Mouse (Mus musculus): ENCODE measurements at regions not wholly inside any gene's neighbourhood (a gene's known extent, or its start where the extent isn't known, plus 50 kb on each side); places are given as distances from the start of the nearest gene placed in this dataset.
A peak's percentile ranks its signal among the peaks of the same experiment; 100 is the strongest.

DNA sequence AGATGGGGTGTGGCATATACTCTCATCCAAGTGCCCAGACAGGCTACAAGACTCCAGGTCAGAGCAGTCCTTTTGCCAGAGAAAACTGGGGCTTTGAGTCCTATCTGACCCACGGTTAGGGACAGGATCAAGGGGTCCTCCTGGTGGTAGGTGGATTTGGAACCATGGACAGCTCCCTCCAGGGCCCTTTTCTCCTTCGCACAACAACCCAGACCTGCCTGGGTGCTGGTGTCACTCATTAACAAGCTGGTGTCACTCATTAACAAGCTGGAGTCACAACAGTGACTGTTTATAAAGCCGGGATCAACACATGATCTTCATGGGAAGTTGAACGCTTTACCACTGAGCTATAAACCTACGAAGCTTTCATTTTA is 108.5 kb upstream of the Thy1 start:
- no peak overlapping the region for H3K9ac ChIP-seq (ENCODE audit: control insufficient read depth, low read depth, low read length, poor library complexity, severe bottlenecking)
- TF ChIP-seq NELFE (IDR thresholded peaks at IDR 0.05; ENCODE audit: low read depth, low read length) (no peak), POLR2AphosphoS5 (IDR thresholded peaks at IDR 0.05; ENCODE audit: borderline replicate concordance, low read depth, low read length) (no peak), ETS1 (IDR thresholded peaks at IDR 0.05; ENCODE audit: low read depth, low read length) (no peak)
- no peaks in the 10 kb centered on the region for H3K36me3 ChIP-seq (ENCODE audit: control insufficient read depth in 1 of 2, insufficient read depth in 2 of 2, low read length in 2 of 2)
- no peak overlapping the region for H3K27ac ChIP-seq (ENCODE audit: control insufficient read depth, low read depth, low read length)
- peak; percentile 5 for DNase-seq (ENCODE audit: low read depth, low spot score)
- H3K4me1 ChIP-seq (ENCODE audit: control insufficient read depth in 1 of 2, insufficient read depth in 2 of 2, low read length in 2 of 2): no peaks in the 10 kb centered on the region
- H3K27me3 ChIP-seq (ENCODE audit: control insufficient read depth in 1 of 2, insufficient read depth in 2 of 2, low read length in 2 of 2): no peaks in the 10 kb centered on the region
- H3K4me3 ChIP-seq (ENCODE audit: control insufficient read depth in 1 of 2, insufficient read depth in 1 of 2, low read depth in 2 of 2, low read length in 2 of 2): no peak overlapping the region
- no peaks in the 10 kb centered on the region for H3K9me3 ChIP-seq (replicated peaks; ENCODE audit: insufficient read depth, low read length)
- H3K79me2 ChIP-seq (ENCODE audit: control insufficient read depth, insufficient read depth, low read length, poor library complexity): no peaks in the 10 kb centered on the region

DNA sequence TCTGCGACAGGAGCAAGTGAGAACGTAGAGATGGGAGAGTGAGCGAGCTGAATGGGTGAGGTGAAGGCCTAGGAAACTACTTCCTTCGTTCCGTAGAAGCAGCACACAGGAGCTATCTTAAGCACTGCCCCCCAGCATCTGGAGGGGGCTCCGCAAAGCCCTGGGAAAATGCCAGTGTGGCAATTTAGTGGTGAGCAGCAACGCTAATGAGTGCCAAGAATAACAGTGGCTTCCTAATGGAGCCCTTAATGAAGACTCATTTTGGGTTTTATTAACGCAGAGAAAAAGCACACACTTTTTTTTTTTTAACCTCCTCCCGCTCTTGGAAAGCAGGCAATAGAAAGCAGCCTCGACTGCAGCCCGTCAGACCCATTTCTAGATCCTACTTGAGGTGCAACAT is 103.8 kb upstream of the Thy1 start:
- no peak for TF ChIP-seq RCOR1 (IDR thresholded peaks at IDR 0.05; ENCODE audit: low read depth, low read length)
- TF ChIP-seq CHD1 (IDR thresholded peaks at IDR 0.05; ENCODE audit: low read depth, low read length): no peak
- Histone ChIP-seq H3K9me3 (replicated peaks; ENCODE audit: insufficient read depth, low read length) (no peaks in the 10 kb centered on the region), H3K27ac (ENCODE audit: control insufficient read depth, low read depth, low read length) (no peak overlapping the region), H3K79me2 (ENCODE audit: control insufficient read depth, insufficient read depth, low read length, poor library complexity) (no peaks in the 10 kb centered on the region), H3K9ac (ENCODE audit: control insufficient read depth, low read depth, low read length, poor library complexity, severe bottlenecking) (no peak overlapping the region), H3K36me3 (ENCODE audit: control insufficient read depth in 1 of 2, insufficient read depth in 2 of 2, low read length in 2 of 2) (no peaks in the 10 kb centered on the region), H3K4me3 (ENCODE audit: control insufficient read depth in 1 of 2, insufficient read depth in 1 of 2, low read depth in 2 of 2, low read length in 2 of 2) (no peak overlapping the region), H3K27me3 (ENCODE audit: control insufficient read depth in 1 of 2, insufficient read depth in 2 of 2, low read length in 2 of 2) (no peaks in the 10 kb centered on the region), H3K4me1 (ENCODE audit: control insufficient read depth in 1 of 2, insufficient read depth in 2 of 2, low read length in 2 of 2) (no peaks in the 10 kb centered on the region)
- no peak for DNase-seq (ENCODE audit: low read depth, low spot score)

DNA sequence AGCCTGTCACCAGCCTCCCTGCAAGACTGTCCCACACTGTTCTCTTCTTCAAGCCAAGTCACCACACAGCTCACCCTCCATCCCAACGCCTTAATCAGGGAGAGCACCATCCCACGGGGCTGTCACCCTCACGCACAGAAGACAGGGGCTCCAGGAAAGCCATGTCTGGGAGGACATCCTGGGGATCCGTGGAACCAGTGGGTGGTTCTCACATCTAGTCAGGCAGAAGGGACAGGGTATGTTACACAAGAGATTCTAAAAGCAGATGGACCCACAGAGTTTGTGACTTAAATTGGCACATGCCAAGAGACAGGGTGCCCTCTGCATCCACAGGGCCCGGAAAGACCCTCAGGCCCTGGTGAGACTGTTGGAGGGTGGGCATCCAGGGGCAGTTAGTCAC is 101.0 kb upstream of the Thy1 start:
- H3K4me3 ChIP-seq (ENCODE audit: control insufficient read depth in 1 of 2, insufficient read depth in 1 of 2, low read depth in 2 of 2, low read length in 2 of 2): no peak overlapping the region
- H3K27me3 ChIP-seq (ENCODE audit: control insufficient read depth in 1 of 2, insufficient read depth in 2 of 2, low read length in 2 of 2): no peaks in the 10 kb centered on the region
- H3K36me3 ChIP-seq (ENCODE audit: control insufficient read depth in 1 of 2, insufficient read depth in 2 of 2, low read length in 2 of 2): no peaks in the 10 kb centered on the region
- H3K4me1 ChIP-seq (ENCODE audit: control insufficient read depth in 1 of 2, insufficient read depth in 2 of 2, low read length in 2 of 2): no peaks in the 10 kb centered on the region
- no peak overlapping the region for H3K27ac ChIP-seq (ENCODE audit: control insufficient read depth, low read depth, low read length)
- no peaks in the 10 kb centered on the region for H3K79me2 ChIP-seq (ENCODE audit: control insufficient read depth, insufficient read depth, low read length, poor library complexity)
- TF ChIP-seq JUND (IDR thresholded peaks at IDR 0.05; ENCODE audit: low read depth, low read length): no peak
- no peak for TF ChIP-seq TCF12 (IDR thresholded peaks at IDR 0.05; ENCODE audit: low read depth, low read length)
- no peak for TF ChIP-seq CHD2 (IDR thresholded peaks at IDR 0.05; ENCODE audit: low read length)
- TF ChIP-seq ELF1 (IDR thresholded peaks at IDR 0.05; ENCODE audit: low read depth, low read length): no peak
- no peak for TF ChIP-seq NELFE (IDR thresholded peaks at IDR 0.05; ENCODE audit: low read depth, low read length)
- TF ChIP-seq ZMIZ1 (IDR thresholded peaks at IDR 0.05; ENCODE audit: low read depth, low read length): no peak
- no peak for TF ChIP-seq USF2 (IDR thresholded peaks at IDR 0.05; ENCODE audit: borderline replicate concordance in 1 of 2, insufficient read depth in 1 of 2, low read depth in 1 of 2, low read length in 2 of 2)
- TF ChIP-seq CHD1 (IDR thresholded peaks at IDR 0.05; ENCODE audit: low read depth, low read length): no peak
- TF ChIP-seq MAX (IDR thresholded peaks at IDR 0.05; ENCODE audit: low read length): no peak
- TF ChIP-seq MYB (IDR thresholded peaks at IDR 0.05; ENCODE audit: low read depth, low read length): no peak
- TF ChIP-seq POLR2A (IDR thresholded peaks at IDR 0.05; ENCODE audit: control insufficient read depth in 1 of 2, insufficient read depth in 1 of 2, low read depth in 1 of 2, low read length in 2 of 2, poor library complexity in 1 of 2): no peak
- no peak for TF ChIP-seq ETS1 (IDR thresholded peaks at IDR 0.05; ENCODE audit: low read depth, low read length)
- TF ChIP-seq HCFC1 (IDR thresholded peaks at IDR 0.05; ENCODE audit: low read depth, low read length): no peak
- TF ChIP-seq GABPA (IDR thresholded peaks at IDR 0.05; ENCODE audit: low read depth, low read length): no peak
- TF ChIP-seq USF1 (IDR thresholded peaks at IDR 0.05; ENCODE audit: low read depth, low read length): no peak
- TF ChIP-seq POLR2AphosphoS2 (IDR thresholded peaks at IDR 0.05; ENCODE audit: low read length): no peak
- TF ChIP-seq ZC3H11A (IDR thresholded peaks at IDR 0.05; ENCODE audit: low read depth, low read length): no peak
- TF ChIP-seq SIN3A (IDR thresholded peaks at IDR 0.05; ENCODE audit: low read length): no peak
- DNase-seq (ENCODE audit: low read depth, low spot score): no peak
- no peak overlapping the region for H3K9ac ChIP-seq (ENCODE audit: control insufficient read depth, low read depth, low read length, poor library complexity, severe bottlenecking)
- H3K9me3 ChIP-seq (replicated peaks; ENCODE audit: insufficient read depth, low read length): no peaks in the 10 kb centered on the region
